Mouse (Mus musculus): ENCODE data around the gene Hist4h4. TPM values are rescaled to one million over a fixed set of nuclear protein-coding genes. Genes with fewer than 3 reads are reported as not detected.

Hist4h4 gene
- polyA plus RNA-seq (2014; fragmentation: Nextera tagmentation; extraction: Ambion mirVana), result 0.45 and 0.53 TPM in 2 replicates

- ATAC-seq (replicated peaks; ENCODE audit: low FRiP score) (peak; percentile 74), DNase-seq (ENCODE audit: low spot score) (peak; percentile 92)
- Histone ChIP-seq H3K4me1 (replicated peaks; ENCODE audit: control insufficient read depth, insufficient read depth, low read length) (peaks cover 3% of the 10 kb centered on the region), H3K9ac (ENCODE audit: low read length) (peak within 1 kb of the TSS; percentile 98), H3K9me3 (ENCODE audit: control insufficient read depth, low read length) (no peaks in the 10 kb centered on the region), H3K4me2 (ENCODE audit: low read depth, low read length, severe bottlenecking) (peak within 1 kb of the TSS; percentile 77), H3K4me3 (ENCODE audit: low read depth, low read length) (peak within 1 kb of the TSS; percentile 67), H3K27me3 (ENCODE audit: control insufficient read depth, insufficient read depth, low read length) (no peaks in the 10 kb centered on the region), H3K36me3 (ENCODE audit: control insufficient read depth, insufficient read depth, low read length) (no peaks in the 10 kb centered on the region), H3K27ac (ENCODE audit: low read depth, low read length) (peak within 1 kb of the TSS; percentile 100)
- WGBS, result under 1% methylated on average over 50 of the region's 50 CpGs
Observed at GRCm38 (mm10) chr6:136803739-136804633, at the start of gene Hist4h4. TSS of gene Hist4h4 (minus strand) at chr6:136804415.

- Histone ChIP-seq H3K4me3 (ENCODE audit: low read depth, low read length) (no peak overlapping the region), H3K36me3 (ENCODE audit: control insufficient read depth, insufficient read depth, low read length) (no peaks in the 10 kb centered on the region), H3K4me2 (ENCODE audit: low read depth, low read length, severe bottlenecking) (no peak overlapping the region), H3K27me3 (ENCODE audit: control insufficient read depth, insufficient read depth, low read length) (no peaks in the 10 kb centered on the region), H3K9me3 (ENCODE audit: control insufficient read depth, low read length) (no peaks in the 10 kb centered on the region), H3K9ac (ENCODE audit: low read length) (no peak overlapping the region), H3K27ac (ENCODE audit: low read depth, low read length) (no peak overlapping the region), H3K4me1 (replicated peaks; ENCODE audit: control insufficient read depth, insufficient read depth, low read length) (no peaks in the 10 kb centered on the region)
- no peak for ATAC-seq (replicated peaks; ENCODE audit: low FRiP score)
- no peak for DNase-seq (ENCODE audit: low spot score)
- 48% methylated on average over 3 of the region's 3 CpGs for WGBS
Observed at GRCm38 (mm10) chr6:136852762-136853161, 48.5 kb upstream of the Hist4h4 start.

GRCm38 (mm10) chr6:136852348-136852747 lies 48.1 kb upstream of the Hist4h4 start:
- Histone ChIP-seq H3K4me2 (ENCODE audit: low read depth, low read length, severe bottlenecking) (no peak overlapping the region), H3K36me3 (ENCODE audit: control insufficient read depth, insufficient read depth, low read length) (no peaks in the 10 kb centered on the region), H3K27me3 (ENCODE audit: control insufficient read depth, insufficient read depth, low read length) (no peaks in the 10 kb centered on the region), H3K4me3 (ENCODE audit: low read depth, low read length) (no peak overlapping the region), H3K9me3 (ENCODE audit: control insufficient read depth, low read length) (no peaks in the 10 kb centered on the region), H3K27ac (ENCODE audit: low read depth, low read length) (no peak overlapping the region), H3K4me1 (replicated peaks; ENCODE audit: control insufficient read depth, insufficient read depth, low read length) (no peaks in the 10 kb centered on the region), H3K9ac (ENCODE audit: low read length) (no peak overlapping the region)
- ATAC-seq (replicated peaks; ENCODE audit: low FRiP score) (no peak), DNase-seq (ENCODE audit: low spot score) (no peak)
- WGBS, result 89% methylated on average over 4 of the region's 4 CpGs

GRCm38 (mm10) chr6:136850267-136850666 lies 46.1 kb upstream of the Hist4h4 start:
- Histone ChIP-seq H3K4me2 (ENCODE audit: low read depth, low read length, severe bottlenecking) (no peak overlapping the region), H3K9me3 (ENCODE audit: control insufficient read depth, low read length) (no peaks in the 10 kb centered on the region), H3K4me3 (ENCODE audit: low read depth, low read length) (no peak overlapping the region), H3K4me1 (replicated peaks; ENCODE audit: control insufficient read depth, insufficient read depth, low read length) (no peaks in the 10 kb centered on the region), H3K9ac (ENCODE audit: low read length) (no peak overlapping the region), H3K36me3 (ENCODE audit: control insufficient read depth, insufficient read depth, low read length) (no peaks in the 10 kb centered on the region), H3K27me3 (ENCODE audit: control insufficient read depth, insufficient read depth, low read length) (no peaks in the 10 kb centered on the region), H3K27ac (ENCODE audit: low read depth, low read length) (no peak overlapping the region)
- ATAC-seq (replicated peaks; ENCODE audit: low FRiP score) (no peak), DNase-seq (ENCODE audit: low spot score) (no peak)
- 89% methylated on average over 6 of the region's 6 CpGs for WGBS

- Histone ChIP-seq H3K36me3 (ENCODE audit: control insufficient read depth, insufficient read depth, low read length) (no peaks in the 10 kb centered on the region), H3K4me1 (replicated peaks; ENCODE audit: control insufficient read depth, insufficient read depth, low read length) (no peaks in the 10 kb centered on the region), H3K4me3 (ENCODE audit: low read depth, low read length) (no peak overlapping the region), H3K27me3 (ENCODE audit: control insufficient read depth, insufficient read depth, low read length) (no peaks in the 10 kb centered on the region), H3K9me3 (ENCODE audit: control insufficient read depth, low read length) (no peaks in the 10 kb centered on the region), H3K27ac (ENCODE audit: low read depth, low read length) (no peak overlapping the region), H3K4me2 (ENCODE audit: low read depth, low read length, severe bottlenecking) (no peak overlapping the region), H3K9ac (ENCODE audit: low read length) (no peak overlapping the region)
- DNase-seq (ENCODE audit: low spot score), result no peak
- WGBS, result 90% methylated on average over 5 of the region's 5 CpGs
- no peak for ATAC-seq (replicated peaks; ENCODE audit: low FRiP score)
Observed at GRCm38 (mm10) chr6:136848971-136849370, 44.8 kb upstream of the Hist4h4 start.

- Histone ChIP-seq H3K4me3 (ENCODE audit: low read depth, low read length) (no peak overlapping the region), H3K4me2 (ENCODE audit: low read depth, low read length, severe bottlenecking) (no peak overlapping the region), H3K27me3 (ENCODE audit: control insufficient read depth, insufficient read depth, low read length) (no peaks in the 10 kb centered on the region), H3K4me1 (replicated peaks; ENCODE audit: control insufficient read depth, insufficient read depth, low read length) (no peaks in the 10 kb centered on the region), H3K36me3 (ENCODE audit: control insufficient read depth, insufficient read depth, low read length) (no peaks in the 10 kb centered on the region), H3K27ac (ENCODE audit: low read depth, low read length) (no peak overlapping the region), H3K9me3 (ENCODE audit: control insufficient read depth, low read length) (no peaks in the 10 kb centered on the region), H3K9ac (ENCODE audit: low read length) (no peak overlapping the region)
- 89% methylated on average over 8 of the region's 8 CpGs for WGBS
- no peak for DNase-seq (ENCODE audit: low spot score)
- no peak for ATAC-seq (replicated peaks; ENCODE audit: low FRiP score)
Observed at GRCm38 (mm10) chr6:136848399-136848798, 44.2 kb upstream of the Hist4h4 start.

GRCm38 (mm10) chr6:136847790-136848189 lies 43.6 kb upstream of the Hist4h4 start:
- DNase-seq (ENCODE audit: low spot score), result peak; percentile 70
- Histone ChIP-seq H3K4me2 (ENCODE audit: low read depth, low read length, severe bottlenecking) (no peak overlapping the region), H3K36me3 (ENCODE audit: control insufficient read depth, insufficient read depth, low read length) (no peaks in the 10 kb centered on the region), H3K27ac (ENCODE audit: low read depth, low read length) (no peak overlapping the region), H3K9ac (ENCODE audit: low read length) (no peak overlapping the region), H3K4me3 (ENCODE audit: low read depth, low read length) (no peak overlapping the region), H3K27me3 (ENCODE audit: control insufficient read depth, insufficient read depth, low read length) (no peaks in the 10 kb centered on the region), H3K4me1 (replicated peaks; ENCODE audit: control insufficient read depth, insufficient read depth, low read length) (no peaks in the 10 kb centered on the region), H3K9me3 (ENCODE audit: control insufficient read depth, low read length) (no peaks in the 10 kb centered on the region)
- WGBS, result 21% methylated on average over 2 of the region's 2 CpGs
- no peak for ATAC-seq (replicated peaks; ENCODE audit: low FRiP score)

GRCm38 (mm10) chr6:136847267-136847666 lies 43.1 kb upstream of the Hist4h4 start:
- WGBS, result 87% methylated on average over 3 of the region's 3 CpGs
- no peaks in the 10 kb centered on the region for H3K4me1 ChIP-seq (replicated peaks; ENCODE audit: control insufficient read depth, insufficient read depth, low read length)
- no peaks in the 10 kb centered on the region for H3K9me3 ChIP-seq (ENCODE audit: control insufficient read depth, low read length)
- H3K27me3 ChIP-seq (ENCODE audit: control insufficient read depth, insufficient read depth, low read length), result no peaks in the 10 kb centered on the region
- H3K4me2 ChIP-seq (ENCODE audit: low read depth, low read length, severe bottlenecking), result no peak overlapping the region
- ATAC-seq (replicated peaks; ENCODE audit: low FRiP score) (no peak), DNase-seq (ENCODE audit: low spot score) (no peak)
- no peak overlapping the region for H3K9ac ChIP-seq (ENCODE audit: low read length)
- no peak overlapping the region for H3K4me3 ChIP-seq (ENCODE audit: low read depth, low read length)
- H3K36me3 ChIP-seq (ENCODE audit: control insufficient read depth, insufficient read depth, low read length), result no peaks in the 10 kb centered on the region
- H3K27ac ChIP-seq (ENCODE audit: low read depth, low read length), result no peak overlapping the region

All from forebrain, embryonic 11.5 days (tissue).